Mouse (Mus musculus) intestine, postnatal 0 days (tissue): ENCODE measurements around the gene Larp4b. TPM values are rescaled to one million over a fixed set of nuclear protein-coding genes. Genes with fewer than 3 reads are reported as not detected.

Experiments
- ATAC-seq: fragments of 200-750 bp; cut with Nextera tagmentation; 2 replicates; pipeline ENCODE4 v1.8.0; 2017; ENCODE audit warnings: mild to moderate bottlenecking, moderate TSS enrichment, moderate library complexity
- H3K27ac ChIP-seq: fragments of 300-500 bp; sonication (generic); 2 replicates; pipeline ENCODE4 v1.5.1; 2014; ENCODE audit warnings: mild to moderate bottlenecking, low read depth, low read length, moderate library complexity
- H3K27me3 ChIP-seq: fragments of 300-500 bp; sonication (generic); replicated peaks from 2 replicates; pipeline ENCODE4 v1.6.1; 2014; ENCODE audit warnings: low read length, mixed read lengths; ENCODE audit not compliant: control insufficient read depth, insufficient read depth
- H3K36me3 ChIP-seq: fragments of 300-500 bp; sonication (generic); 2 replicates; pipeline ENCODE4 v1.6.1; 2014; ENCODE audit warnings: mild to moderate bottlenecking, moderate library complexity; ENCODE audit not compliant: control insufficient read depth, insufficient read depth
- H3K4me1 ChIP-seq: fragments of 300-500 bp; sonication (generic); replicated peaks from 2 replicates; pipeline ENCODE4 v1.6.1; 2014; ENCODE audit warnings: antibody characterized with exemption, low read length, mixed read lengths; ENCODE audit not compliant: control insufficient read depth, insufficient read depth
- H3K4me2 ChIP-seq: fragments of 300-500 bp; sonication (generic); replicated peaks from 2 replicates; pipeline ENCODE4 v1.6.1; 2014; ENCODE audit warnings: low read depth, mild to moderate bottlenecking, moderate library complexity
- H3K4me3 ChIP-seq: fragments of 300-500 bp; sonication (generic); 2 replicates; pipeline ENCODE4 v1.5.1; 2014; ENCODE audit warnings: low read depth, low read length
- H3K9ac ChIP-seq: fragments of 300-500 bp; sonication (generic); 2 replicates; pipeline ENCODE4 v1.6.1; 2014; ENCODE audit warnings: mild to moderate bottlenecking, low read depth, low read length
- H3K9me3 ChIP-seq: fragments of 300-500 bp; sonication (generic); 2 replicates; pipeline ENCODE4 v1.6.1; 2016; ENCODE audit warnings: mixed run types; ENCODE audit not compliant: control insufficient read depth
- CTCF ChIP-seq: sonication (generic); IDR thresholded peaks from 2 replicates; pipeline ENCODE4 v1.5.1; 2016; ENCODE audit warnings: low read depth, mild to moderate bottlenecking, control low read depth, antibody characterized with exemption, moderate library complexity
- WGBS: fragments of 180-500 bp; shearing (Covaris S2); extraction: QIAGEN DNeasy Blood & Tissue Kit; methylation state at CpG from one replicate; pipeline ENCODE4 v1.1.7; 2014; 5-methylcytosine and 5-hydroxymethylcytosine counted together
- polyA plus RNA-seq: library from polyadenylated mRNA; unstranded; fragments of >200 nt; fragmentation: Nextera tagmentation; extraction: Ambion mirVana; gene quantifications from 2 replicates; pipeline ENCODE4 v1.2.1, GENCODE M21; 2015

The Larp4b gene
- polyA plus RNA-seq, 1 experiment from 2014 or later, result 32.5 TPM

DNA sequence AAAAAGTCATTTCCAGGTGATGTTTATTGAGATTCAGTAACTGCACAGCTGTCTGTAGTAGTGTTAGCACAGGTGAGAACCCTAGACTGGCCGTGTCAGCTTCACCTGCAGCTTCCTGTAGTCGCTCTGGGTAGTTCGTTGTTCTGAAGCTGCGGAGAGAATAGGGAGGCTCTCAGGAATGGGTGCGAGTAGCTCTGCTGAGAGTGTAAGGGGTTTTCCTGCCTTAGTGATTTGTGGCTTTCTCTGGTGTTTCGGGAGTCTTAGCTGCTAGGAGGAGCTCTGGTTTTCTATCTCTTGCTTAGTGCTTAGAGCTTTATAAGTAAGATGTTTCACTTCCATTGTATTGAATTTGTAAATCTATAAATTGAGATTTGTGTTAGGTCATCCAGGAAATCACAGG is 42.4 kb downstream of the Larp4b start:
- Histone ChIP-seq H3K36me3 (peaks cover 43% of the 10 kb centered on the region), H3K4me1 (no peaks in the 10 kb centered on the region), H3K4me3 (no peak overlapping the region), H3K9ac (no peak overlapping the region), H3K9me3 (no peaks in the 10 kb centered on the region), H3K27me3 (no peaks in the 10 kb centered on the region), H3K27ac (no peak overlapping the region), H3K4me2 (no peak overlapping the region)
- 88% methylated on average over 6 of the region's 6 CpGs for WGBS
- ATAC-seq, result no peak
- no peak for TF ChIP-seq CTCF

DNA sequence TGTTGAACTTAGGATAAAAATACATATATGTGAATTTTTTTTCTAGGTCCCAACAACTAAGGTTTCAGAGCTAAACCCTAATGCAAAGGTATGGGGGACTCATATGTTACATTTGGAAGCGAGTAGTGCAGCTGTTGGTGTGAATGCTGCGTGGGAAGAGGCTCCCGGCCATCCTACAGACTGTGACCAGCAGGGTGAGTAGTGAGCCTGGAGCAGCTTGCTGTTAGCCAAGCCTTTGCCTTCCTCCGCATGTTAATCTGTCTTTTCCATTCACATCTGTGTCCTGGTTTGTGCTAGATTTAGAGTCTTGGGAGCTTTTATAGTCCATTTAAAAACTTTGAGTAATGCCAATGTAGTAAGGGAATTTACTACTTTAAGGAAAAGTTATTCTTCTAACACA is 43.1 kb downstream of the Larp4b start:
- Histone ChIP-seq H3K4me3 (no peak overlapping the region), H3K27me3 (no peaks in the 10 kb centered on the region), H3K27ac (no peak overlapping the region), H3K9ac (no peak overlapping the region), H3K36me3 (peaks cover 49% of the 10 kb centered on the region), H3K4me1 (no peaks in the 10 kb centered on the region), H3K9me3 (no peaks in the 10 kb centered on the region), H3K4me2 (no peak overlapping the region)
- no peak for ATAC-seq
- peak; percentile 67 for TF ChIP-seq CTCF
- WGBS, result 69% methylated on average over 4 of the region's 4 CpGs

DNA sequence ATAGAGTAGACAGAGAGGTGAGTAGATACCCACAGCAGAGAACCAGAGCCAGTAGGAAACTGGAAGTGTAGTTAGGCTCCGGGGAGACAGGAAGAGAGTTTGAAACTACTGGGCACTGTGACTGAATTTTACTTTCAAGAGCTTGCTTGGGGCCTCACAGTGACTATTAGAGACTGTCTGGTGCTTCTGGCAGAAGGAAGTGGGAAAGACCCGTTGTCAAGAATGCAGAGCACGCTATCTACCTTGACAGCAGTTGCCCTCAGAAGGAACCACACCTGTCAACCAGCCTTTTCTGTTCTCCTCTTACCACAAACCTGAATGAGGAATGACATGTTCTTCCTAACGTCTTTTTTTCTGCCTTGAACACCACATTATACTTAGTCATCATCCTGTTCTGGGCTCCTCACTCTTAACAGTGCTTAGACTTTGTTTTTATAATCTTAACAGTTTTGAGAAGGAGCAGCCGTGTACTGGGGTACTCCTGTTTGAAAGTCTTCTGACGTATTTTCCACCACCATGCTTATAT is 45.8 kb downstream of the Larp4b start:
- no peak overlapping the region for H3K4me3 ChIP-seq
- WGBS, result 57% methylated on average over 6 of the region's 6 CpGs
- no peaks in the 10 kb centered on the region for H3K4me1 ChIP-seq
- H3K27ac ChIP-seq, result no peak overlapping the region
- peaks cover 66% of the 10 kb centered on the region for H3K36me3 ChIP-seq
- H3K27me3 ChIP-seq, result no peaks in the 10 kb centered on the region
- no peak overlapping the region for H3K9ac ChIP-seq
- H3K9me3 ChIP-seq, result no peaks in the 10 kb centered on the region
- no peak for TF ChIP-seq CTCF
- H3K4me2 ChIP-seq, result no peak overlapping the region
- no peak for ATAC-seq

DNA sequence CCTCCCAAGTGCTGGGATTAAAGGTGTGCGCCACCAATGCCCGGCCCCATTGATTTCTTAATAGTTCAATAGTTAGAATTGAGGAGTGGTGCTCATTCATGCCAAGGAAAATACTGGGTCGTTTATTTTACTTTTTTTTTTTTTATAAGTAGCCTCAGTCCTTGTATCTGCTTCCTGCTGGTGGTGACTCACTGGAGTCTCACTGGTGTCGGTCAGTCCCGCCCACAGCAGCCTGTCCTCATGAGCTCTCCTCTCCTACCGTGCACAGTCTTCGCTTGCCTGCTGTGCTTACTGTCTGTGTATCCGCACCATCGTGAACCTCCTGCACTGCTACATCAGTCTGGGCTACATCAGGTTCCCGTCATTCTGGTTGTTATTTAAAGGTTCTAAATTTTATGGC is 46.5 kb downstream of the Larp4b start:
- Histone ChIP-seq H3K4me3 (no peak overlapping the region), H3K4me2 (no peak overlapping the region), H3K27ac (peak overlapping the region; percentile 17; the same call in 1 of the 2 replicates), H3K9me3 (no peaks in the 10 kb centered on the region), H3K4me1 (no peaks in the 10 kb centered on the region), H3K9ac (no peak overlapping the region), H3K36me3 (peaks cover 71% of the 10 kb centered on the region), H3K27me3 (no peaks in the 10 kb centered on the region)
- no peak for TF ChIP-seq CTCF
- 55% methylated on average over 10 of the region's 10 CpGs for WGBS
- ATAC-seq, result peak; percentile 78

DNA sequence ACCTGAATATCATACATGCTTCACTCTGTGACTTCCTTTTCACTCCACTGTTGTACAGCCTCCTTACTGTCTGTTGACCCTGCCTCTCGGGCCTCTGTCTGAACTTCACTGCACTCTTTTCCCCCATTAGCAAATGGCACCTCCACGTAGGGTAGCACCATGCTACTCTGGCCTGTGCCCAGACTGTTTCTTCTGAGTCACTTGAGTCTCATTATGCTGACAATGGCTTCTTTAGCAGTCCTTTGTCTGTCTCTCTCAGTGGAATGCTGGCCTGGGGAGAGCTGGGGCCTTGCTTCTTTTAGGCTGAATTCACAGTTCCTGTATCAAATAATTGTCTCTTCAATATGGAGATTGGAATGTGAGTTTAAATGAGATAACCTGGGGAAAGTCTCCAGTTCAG is 48.7 kb downstream of the Larp4b start:
- WGBS, result 68% methylated on average over 2 of the region's 2 CpGs
- Histone ChIP-seq H3K36me3 (peaks cover 64% of the 10 kb centered on the region), H3K4me1 (no peaks in the 10 kb centered on the region)

DNA sequence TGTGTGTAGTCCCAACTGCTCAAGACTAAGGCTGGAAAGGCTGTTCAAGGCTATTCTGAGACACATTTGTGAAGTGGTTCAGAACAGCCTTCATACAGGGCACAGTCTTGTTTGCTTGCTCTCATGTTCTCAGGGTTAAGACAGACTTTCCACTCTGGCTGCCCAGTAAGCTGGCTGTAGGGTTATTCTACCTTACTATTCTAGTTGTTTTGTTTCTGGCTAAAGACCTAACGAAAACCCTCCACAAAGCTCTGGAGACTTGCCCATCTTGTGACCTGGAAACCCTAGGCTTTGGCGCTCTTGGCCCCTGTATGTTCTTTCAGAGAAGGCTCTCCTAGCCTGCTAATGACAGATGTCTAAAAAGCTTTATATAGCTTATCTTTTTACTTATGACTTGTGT is 55.1 kb downstream of the Larp4b start:
- peaks cover 36% of the 10 kb centered on the region for H3K36me3 ChIP-seq
- ATAC-seq, result no peak
- no peak for TF ChIP-seq CTCF
- peak overlapping the region; percentile 23; the same call in 1 of the 2 replicates for H3K27ac ChIP-seq
- no peak overlapping the region for H3K4me3 ChIP-seq
- H3K4me1 ChIP-seq, result no peaks in the 10 kb centered on the region
- H3K27me3 ChIP-seq, result no peaks in the 10 kb centered on the region
- no peaks in the 10 kb centered on the region for H3K9me3 ChIP-seq
- no peak overlapping the region for H3K4me2 ChIP-seq
- no peak overlapping the region for H3K9ac ChIP-seq
- 47% methylated on average over 2 of the region's 2 CpGs for WGBS

More for the DNA sequence above, 48.7 kb downstream of the Larp4b start:
- no peak for TF ChIP-seq CTCF
- peak; percentile 46; the same call in 1 of the 2 replicates for ATAC-seq
- Histone ChIP-seq H3K27ac (no peak overlapping the region), H3K4me3 (no peak overlapping the region), H3K9me3 (no peaks in the 10 kb centered on the region), H3K4me2 (no peak overlapping the region), H3K27me3 (no peaks in the 10 kb centered on the region), H3K9ac (no peak overlapping the region)
